Mouse (Mus musculus) embryonic facial prominence, embryonic 15.5 days (tissue): ENCODE measurements at regions not wholly inside any gene's neighbourhood (a gene's known extent, or its start where the extent isn't known, plus 50 kb on each side); places are given as distances from the start of the nearest gene placed in this dataset.

Experiments used
- ATAC-seq: fragments of 200-750 bp; cut with Nextera tagmentation; 2 replicates; pipeline ENCODE4 v1.8.0; 2017; ENCODE audit warnings: low read depth, moderate TSS enrichment; ENCODE audit not compliant: insufficient number of reproducible peaks, low FRiP score, low TSS enrichment
- H3K27ac ChIP-seq: fragments of 300-500 bp; sonication (generic); replicated peaks from 2 replicates; pipeline ENCODE4 v1.5.1; 2015; ENCODE audit warnings: mild to moderate bottlenecking, inconsistent platforms
- H3K27me3 ChIP-seq: fragments of 300-500 bp; sonication (generic); 2 replicates; pipeline ENCODE4 v1.6.1; 2015; ENCODE audit warnings: inconsistent platforms
- H3K36me3 ChIP-seq: fragments of 300-500 bp; sonication (generic); 2 replicates; pipeline ENCODE4 v1.6.1; 2015; ENCODE audit warnings: mild to moderate bottlenecking, inconsistent platforms
- H3K4me1 ChIP-seq: fragments of 300-500 bp; sonication (generic); 2 replicates; pipeline ENCODE4 v1.6.1; 2015; ENCODE audit warnings: inconsistent platforms
- H3K4me2 ChIP-seq: fragments of 300-500 bp; sonication (generic); replicated peaks from 2 replicates; pipeline ENCODE4 v1.6.1; 2015; ENCODE audit warnings: mild to moderate bottlenecking, inconsistent platforms
- H3K4me3 ChIP-seq: fragments of 300-500 bp; sonication (generic); replicated peaks from 2 replicates; pipeline ENCODE4 v1.5.1; 2015; ENCODE audit warnings: mild to moderate bottlenecking, inconsistent platforms
- H3K9ac ChIP-seq: fragments of 300-500 bp; sonication (generic); 2 replicates; pipeline ENCODE4 v1.6.1; 2015; ENCODE audit warnings: inconsistent platforms
- H3K9me3 ChIP-seq: fragments of 300-500 bp; sonication (generic); replicated peaks from 2 replicates; pipeline ENCODE4 v1.6.1; 2016; ENCODE audit warnings: inconsistent platforms
- WGBS: fragments of 180-500 bp; shearing (Covaris S2); methylation state at CpG from one replicate; pipeline ENCODE4 v1.1.7; 2015; 5-methylcytosine and 5-hydroxymethylcytosine counted together

GRCm38 (mm10) chr15:62096778-62097177 is 1174.0 kb upstream of the A1bg start:
- no peak overlapping the region for H3K4me3 ChIP-seq
- H3K4me1 ChIP-seq = peaks cover 17% of the 10 kb centered on the region
- H3K4me2 ChIP-seq = no peak overlapping the region
- H3K27me3 ChIP-seq = no peaks in the 10 kb centered on the region
- ATAC-seq = no peak
- no peaks in the 10 kb centered on the region for H3K9me3 ChIP-seq
- no peak overlapping the region for H3K27ac ChIP-seq
- WGBS = 88% methylated on average over 7 of the region's 7 CpGs
- H3K36me3 ChIP-seq = no peaks in the 10 kb centered on the region
- no peak overlapping the region for H3K9ac ChIP-seq

GRCm38 (mm10) chr15:62095198-62095597 is 1172.4 kb upstream of the A1bg start:
- Histone ChIP-seq H3K9ac (no peak overlapping the region), H3K4me1 (peaks cover 17% of the 10 kb centered on the region), H3K4me3 (no peak overlapping the region), H3K9me3 (no peaks in the 10 kb centered on the region), H3K27me3 (no peaks in the 10 kb centered on the region), H3K27ac (no peak overlapping the region), H3K4me2 (no peak overlapping the region), H3K36me3 (no peaks in the 10 kb centered on the region)
- 85% methylated on average over 3 of the region's 3 CpGs for WGBS
- ATAC-seq = no peak

- H3K4me2 ChIP-seq = no peak overlapping the region
- peaks cover 12% of the 10 kb centered on the region for H3K4me1 ChIP-seq
- no peaks in the 10 kb centered on the region for H3K27me3 ChIP-seq
- ATAC-seq = no peak
- no peak overlapping the region for H3K9ac ChIP-seq
- WGBS = 79% methylated on average over 4 of the region's 4 CpGs
- no peaks in the 10 kb centered on the region for H3K36me3 ChIP-seq
- no peak overlapping the region for H3K4me3 ChIP-seq
- H3K9me3 ChIP-seq = no peaks in the 10 kb centered on the region
- H3K27ac ChIP-seq = no peak overlapping the region
Measured at GRCm38 (mm10) chr15:62093672-62094071, 1170.9 kb upstream of the A1bg start.

GRCm38 (mm10) chr15:62092671-62093185 is 1169.9 kb upstream of the A1bg start:
- ATAC-seq = peak; percentile 37; the same call in 1 of the 2 replicates
- Histone ChIP-seq H3K4me1 (peaks cover 9% of the 10 kb centered on the region), H3K27ac (no peak overlapping the region), H3K27me3 (no peaks in the 10 kb centered on the region), H3K4me3 (no peak overlapping the region), H3K9ac (no peak overlapping the region), H3K36me3 (no peaks in the 10 kb centered on the region), H3K4me2 (no peak overlapping the region), H3K9me3 (no peaks in the 10 kb centered on the region)
- 9% methylated on average over 5 of the region's 5 CpGs for WGBS

- H3K4me2 ChIP-seq = no peak overlapping the region
- WGBS = 67% methylated on average over 12 of the region's 12 CpGs
- H3K4me1 ChIP-seq = peaks cover 9% of the 10 kb centered on the region
- H3K9me3 ChIP-seq = no peaks in the 10 kb centered on the region
- H3K27me3 ChIP-seq = no peaks in the 10 kb centered on the region
- ATAC-seq = no peak
- no peak overlapping the region for H3K27ac ChIP-seq
- H3K9ac ChIP-seq = no peak overlapping the region
- H3K4me3 ChIP-seq = no peak overlapping the region
- no peaks in the 10 kb centered on the region for H3K36me3 ChIP-seq
Measured at GRCm38 (mm10) chr15:62091746-62092659, 1169.2 kb upstream of the A1bg start.

GRCm38 (mm10) chr15:62091144-62091543 is 1168.3 kb upstream of the A1bg start:
- no peak overlapping the region for H3K4me2 ChIP-seq
- 93% methylated on average over 5 of the region's 5 CpGs for WGBS
- H3K27me3 ChIP-seq = no peaks in the 10 kb centered on the region
- no peak overlapping the region for H3K9ac ChIP-seq
- H3K9me3 ChIP-seq = no peaks in the 10 kb centered on the region
- H3K36me3 ChIP-seq = no peaks in the 10 kb centered on the region
- ATAC-seq = no peak
- H3K4me1 ChIP-seq = peaks cover 9% of the 10 kb centered on the region
- no peak overlapping the region for H3K27ac ChIP-seq
- no peak overlapping the region for H3K4me3 ChIP-seq

- Histone ChIP-seq H3K4me1 (peaks cover 9% of the 10 kb centered on the region), H3K27me3 (no peaks in the 10 kb centered on the region), H3K4me2 (no peak overlapping the region), H3K4me3 (no peak overlapping the region), H3K9ac (no peak overlapping the region), H3K36me3 (no peaks in the 10 kb centered on the region), H3K27ac (no peak overlapping the region), H3K9me3 (no peaks in the 10 kb centered on the region)
- WGBS = 91% methylated on average over 4 of the region's 4 CpGs
- no peak for ATAC-seq
Measured at GRCm38 (mm10) chr15:62088341-62088740, 1165.5 kb upstream of the A1bg start.

GRCm38 (mm10) chr15:62087755-62088154 is 1164.9 kb upstream of the A1bg start:
- no peak for ATAC-seq
- no peaks in the 10 kb centered on the region for H3K36me3 ChIP-seq
- H3K4me1 ChIP-seq = peaks cover 6% of the 10 kb centered on the region
- H3K4me2 ChIP-seq = no peak overlapping the region
- no peaks in the 10 kb centered on the region for H3K9me3 ChIP-seq
- H3K4me3 ChIP-seq = no peak overlapping the region
- no peak overlapping the region for H3K9ac ChIP-seq
- no peak overlapping the region for H3K27ac ChIP-seq
- 52% methylated on average over 6 of the region's 6 CpGs for WGBS
- H3K27me3 ChIP-seq = no peaks in the 10 kb centered on the region

GRCm38 (mm10) chr15:62086037-62086436 is 1163.2 kb upstream of the A1bg start:
- no peaks in the 10 kb centered on the region for H3K9me3 ChIP-seq
- H3K4me2 ChIP-seq = no peak overlapping the region
- no peak overlapping the region for H3K27ac ChIP-seq
- no peaks in the 10 kb centered on the region for H3K36me3 ChIP-seq
- no peak overlapping the region for H3K9ac ChIP-seq
- 87% methylated on average over 3 of the region's 3 CpGs for WGBS
- no peaks in the 10 kb centered on the region for H3K27me3 ChIP-seq
- H3K4me1 ChIP-seq = no peaks in the 10 kb centered on the region
- H3K4me3 ChIP-seq = no peak overlapping the region
- ATAC-seq = no peak

- H3K4me1 ChIP-seq = peaks cover 6% of the 10 kb centered on the region
- no peaks in the 10 kb centered on the region for H3K36me3 ChIP-seq
- no peak overlapping the region for H3K4me3 ChIP-seq
- no peak overlapping the region for H3K9ac ChIP-seq
- no peak for ATAC-seq
- H3K27me3 ChIP-seq = no peaks in the 10 kb centered on the region
- H3K9me3 ChIP-seq = no peaks in the 10 kb centered on the region
- 71% methylated on average over 3 of the region's 3 CpGs for WGBS
- H3K4me2 ChIP-seq = no peak overlapping the region
- H3K27ac ChIP-seq = no peak overlapping the region
Measured at GRCm38 (mm10) chr15:62083347-62083746, 1160.5 kb upstream of the A1bg start.

GRCm38 (mm10) chr15:62082539-62082938 is 1159.7 kb upstream of the A1bg start:
- Histone ChIP-seq H3K4me3 (no peak overlapping the region), H3K36me3 (no peaks in the 10 kb centered on the region), H3K9ac (no peak overlapping the region), H3K27ac (no peak overlapping the region), H3K4me1 (peaks cover 6% of the 10 kb centered on the region), H3K27me3 (no peaks in the 10 kb centered on the region), H3K9me3 (no peaks in the 10 kb centered on the region), H3K4me2 (no peak overlapping the region)
- 77% methylated on average over 2 of the region's 2 CpGs for WGBS
- no peak for ATAC-seq
